In the genomic region with DNA sequence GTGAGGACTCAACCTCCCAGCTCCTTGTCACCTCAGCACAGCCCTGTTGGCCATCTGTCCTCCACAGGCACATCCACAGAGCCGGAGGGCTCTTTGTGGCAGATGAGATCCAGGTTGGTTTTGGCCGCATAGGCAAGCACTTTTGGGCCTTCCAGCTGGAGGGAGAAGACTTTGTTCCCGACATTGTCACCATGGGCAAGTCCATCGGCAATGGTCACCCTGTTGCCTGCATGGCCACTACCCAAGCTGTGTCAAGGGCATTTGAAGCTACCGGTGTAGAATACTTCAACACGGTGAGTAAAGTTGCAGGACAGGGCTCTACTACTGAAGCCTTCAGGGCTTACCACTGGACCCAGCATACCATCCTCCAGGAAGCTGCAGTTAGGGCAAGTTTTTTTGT, we compare ENCODE assay signal across 1 mouse cellular context.
TF ChIP-seq lines count a peak whose summit lies in the region.

No protein-coding gene starts in this region.

TF ChIP-seq in MEL, 35 proteins besides CTCF, POLR2A, EP300 and RAD21:
- TF ChIP-seq RCOR1 (IDR thresholded peaks at IDR 0.05; ENCODE audit: low read depth, low read length) (no peak), MAX (IDR thresholded peaks at IDR 0.05; ENCODE audit: low read length) (no peak), MYB (IDR thresholded peaks at IDR 0.05; ENCODE audit: low read depth, low read length) (no peak), POLR2AphosphoS5 (IDR thresholded peaks at IDR 0.05; ENCODE audit: borderline replicate concordance, low read depth, low read length) (no peak; the same call in 1 of the 2 replicates), POLR2AphosphoS2 (IDR thresholded peaks at IDR 0.05; ENCODE audit: low read length) (peak; percentile 62; the same call in 1 of the 2 replicates), ZMIZ1 (IDR thresholded peaks at IDR 0.05; ENCODE audit: low read depth, low read length) (no peak), JUND (IDR thresholded peaks at IDR 0.05; ENCODE audit: low read depth, low read length) (no peak), CHD1 (IDR thresholded peaks at IDR 0.05; ENCODE audit: low read depth, low read length) (no peak)
